Comparison of ENCODE assay signal across 31 mouse cellular contexts in the genomic region with DNA sequence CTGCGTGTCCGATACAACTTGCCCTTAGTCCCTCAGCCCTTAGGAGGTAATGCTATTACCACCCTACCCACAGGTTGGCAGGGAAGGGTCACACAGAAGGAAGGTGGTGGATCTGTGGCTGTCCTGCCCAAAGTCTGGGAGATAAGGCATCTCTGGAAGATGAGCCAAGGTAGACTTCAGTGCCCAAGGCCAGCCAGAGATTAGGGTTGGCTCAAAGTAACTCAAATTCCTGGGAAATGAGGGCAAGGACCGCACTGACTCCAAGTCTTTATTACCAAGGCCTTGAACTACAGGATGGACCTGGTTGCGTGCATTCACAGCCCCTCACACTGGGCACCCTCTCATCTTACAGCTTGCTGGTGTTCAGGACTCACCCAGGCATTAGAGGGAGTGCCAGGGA. TPM values are rescaled to one million over a fixed set of nuclear protein-coding genes. Genes with fewer than 3 reads are reported as not detected.
"Had no signal": no experiment of that assay in that cellular context is flagged by ENCODE, and none has a peak within 500 bp of the region (broad histone marks: within the 10 kb centered on the region; RNA-seq: fewer than 3 reads in every experiment).

No protein-coding gene starts in this region.

- H3K27me3 ChIP-seq: kidney, embryonic 15.5 days; midbrain, embryonic 12.5 days; midbrain, embryonic 15.5 days; stomach, embryonic 15.5 days had no signal

- DNase-seq: kidney, adult 11 months; kidney, adult 8-10 months; kidney, postnatal 14 days; kidney, postnatal 4 days; liver; lung, adult 18-20 months; lung, postnatal 14 days; lung, postnatal 4 days; retina, postnatal 1 day; right cerebral cortex, postnatal 25 days; spleen, adult 18-20 months; thymus, postnatal 25 days had no signal

- H3K27ac ChIP-seq: kidney, embryonic 15.5 days; limb, embryonic 10.5 days; limb, embryonic 13.5 days; liver, embryonic 15.5 days; midbrain, embryonic 12.5 days; midbrain, embryonic 15.5 days; neural tube, embryonic 13.5 days; stomach, embryonic 15.5 days had no signal

- H3K9ac ChIP-seq: kidney, embryonic 15.5 days; limb, embryonic 13.5 days; liver, embryonic 15.5 days; midbrain, embryonic 12.5 days; midbrain, embryonic 15.5 days; neural tube, embryonic 13.5 days; stomach, embryonic 15.5 days had no signal

- H3K9me3 ChIP-seq: kidney, embryonic 15.5 days; limb, embryonic 10.5 days; limb, embryonic 13.5 days; liver, embryonic 15.5 days; midbrain, embryonic 12.5 days; midbrain, embryonic 15.5 days; neural tube, embryonic 13.5 days; stomach, embryonic 15.5 days had no signal

- H3K4me2 ChIP-seq: kidney, embryonic 15.5 days; limb, embryonic 13.5 days; liver, embryonic 15.5 days; midbrain, embryonic 12.5 days; midbrain, embryonic 15.5 days; neural tube, embryonic 13.5 days; stomach, embryonic 15.5 days had no signal

- H3K4me3 ChIP-seq: kidney, embryonic 15.5 days; limb, embryonic 10.5 days; limb, embryonic 13.5 days; liver, embryonic 15.5 days; midbrain, embryonic 12.5 days; midbrain, embryonic 15.5 days; myocyte; neural tube, embryonic 13.5 days; stomach, embryonic 15.5 days had no signal

- ATAC-seq: midbrain, embryonic 15.5 days had no signal

RNA-seq across cellular contexts. Expression of gene Gm45785, which starts 4.2 kb away (rescaled TPM):
- total RNA-seq: neutrophil, adult 5-6 weeks had no signal
- polyA plus RNA-seq: kidney, embryonic 15.5 days; limb, embryonic 10.5 days; limb, embryonic 13.5 days; liver, embryonic 15.5 days; lung, embryonic 16.5 days; myocyte; neural tube, embryonic 13.5 days; stomach, embryonic 15.5 days; thymus, postnatal 0 days had no signal

RNA-seq across cellular contexts. Expression of gene Odf3, which starts 4.3 kb away (rescaled TPM):
- total RNA-seq: layer of hippocampus, adult 18-20 months; layer of hippocampus, postnatal 14 days; left cerebral cortex, adult 18-20 months; left cerebral cortex, postnatal 25 days; megakaryocyte progenitor cell, adult 5-6 weeks; megakaryocyte-erythroid progenitor cell, adult 5-6 weeks; monocyte, adult 5-6 weeks; neutrophil, adult 5-6 weeks had no signal
- polyA plus RNA-seq: kidney, embryonic 15.5 days; limb, embryonic 10.5 days; limb, embryonic 13.5 days; liver, embryonic 15.5 days; lung, embryonic 16.5 days; midbrain, embryonic 12.5 days; midbrain, embryonic 15.5 days; neural tube, embryonic 13.5 days; stomach, embryonic 15.5 days; thymus, postnatal 0 days had no signal

RNA-seq across cellular contexts. Expression of gene Scgb1c1, which starts 6.6 kb away (rescaled TPM):
- total RNA-seq: layer of hippocampus, adult 18-20 months; layer of hippocampus, postnatal 14 days; left cerebral cortex, adult 18-20 months; left cerebral cortex, postnatal 25 days; megakaryocyte progenitor cell, adult 5-6 weeks; megakaryocyte-erythroid progenitor cell, adult 5-6 weeks; monocyte, adult 5-6 weeks; neutrophil, adult 5-6 weeks had no signal
- polyA plus RNA-seq: kidney, embryonic 15.5 days; limb, embryonic 10.5 days; limb, embryonic 13.5 days; liver, embryonic 15.5 days; midbrain, embryonic 12.5 days; midbrain, embryonic 15.5 days; myocyte; neural tube, embryonic 13.5 days; stomach, embryonic 15.5 days had no signal
